Mouse (Mus musculus) myocyte (in vitro differentiated cells): ENCODE measurements around the gene AC161166.1.

Source experiments
- CEBPB ChIP-seq: IDR thresholded peaks from 2 replicates; pipeline ENCODE4 v1.6.1; 2011; ENCODE audit warnings: mild to moderate bottlenecking, moderate library complexity; ENCODE audit not compliant: poor library complexity, insufficient read depth, severe bottlenecking
- E2F4 ChIP-seq: IDR thresholded peaks from one replicate; pipeline ENCODE4 v1.6.1; 2011; ENCODE audit warnings: mild to moderate bottlenecking, control low read depth, moderate library complexity; ENCODE audit not compliant: insufficient read depth
- MAX ChIP-seq: IDR thresholded peaks from one replicate; pipeline ENCODE4 v1.6.1; 2011; ENCODE audit warnings: low read depth, mild to moderate bottlenecking, control low read depth
- MYOG ChIP-seq, 3 experiments: IDR thresholded peaks; one replicate each; pipeline ENCODE4 v1.6.1; 2011; ENCODE audit warnings: control low read depth in 2 of 3, low read depth in 2 of 3, mild to moderate bottlenecking in 2 of 3; ENCODE audit not compliant: insufficient read length in 2 of 3, control insufficient read depth in 1 of 3, insufficient read depth in 1 of 3
- POLR2A ChIP-seq: IDR thresholded peaks from one replicate; pipeline ENCODE4 v1.6.1; 2011; ENCODE audit warnings: low read depth, mild to moderate bottlenecking, control low read depth, moderate library complexity; ENCODE audit not compliant: insufficient read length
- POLR2AphosphoS2 ChIP-seq: IDR thresholded peaks from one replicate; pipeline ENCODE4 v1.6.1; 2011; ENCODE audit warnings: low read depth, control low read depth; ENCODE audit not compliant: insufficient read length
- REST ChIP-seq: IDR thresholded peaks from one replicate; pipeline ENCODE4 v1.6.1; 2011; ENCODE audit warnings: mild to moderate bottlenecking, control low read depth, moderate library complexity; ENCODE audit not compliant: insufficient read depth, insufficient read length
- SRF ChIP-seq: IDR thresholded peaks from one replicate; pipeline ENCODE4 v1.6.1; 2011; ENCODE audit warnings: low read depth; ENCODE audit not compliant: control insufficient read depth, insufficient read length
- TCF12 ChIP-seq: IDR thresholded peaks from one replicate; pipeline ENCODE4 v1.6.1; 2011; ENCODE audit warnings: mild to moderate bottlenecking, control low read depth; ENCODE audit not compliant: poor library complexity, insufficient read depth, severe bottlenecking
- TCF3 ChIP-seq: IDR thresholded peaks from one replicate; pipeline ENCODE4 v1.6.1; 2011; ENCODE audit warnings: low read depth, control low read depth; ENCODE audit not compliant: insufficient read length
- USF1 ChIP-seq: IDR thresholded peaks from one replicate; pipeline ENCODE4 v1.6.1; 2011; ENCODE audit warnings: low read depth, mild to moderate bottlenecking, control low read depth, moderate library complexity

- TF ChIP-seq POLR2A (no peak), USF1 (no peak), E2F4 (no peak), MAX (no peak), MYOG (IDR thresholded peaks at IDR 0.05; ENCODE audit: control insufficient read depth in 1 of 3, insufficient read depth in 1 of 3, insufficient read length in 2 of 3, low read depth in 2 of 3) (no peak), SRF (no peak), POLR2AphosphoS2 (no peak), TCF12 (no peak), CEBPB (no peak), REST (no peak), TCF3 (no peak)
Observed at GRCm38 (mm10) chr7:24534301-24534700, 22.0 kb upstream of the AC161166.1 start.
